In the genomic region with DNA sequence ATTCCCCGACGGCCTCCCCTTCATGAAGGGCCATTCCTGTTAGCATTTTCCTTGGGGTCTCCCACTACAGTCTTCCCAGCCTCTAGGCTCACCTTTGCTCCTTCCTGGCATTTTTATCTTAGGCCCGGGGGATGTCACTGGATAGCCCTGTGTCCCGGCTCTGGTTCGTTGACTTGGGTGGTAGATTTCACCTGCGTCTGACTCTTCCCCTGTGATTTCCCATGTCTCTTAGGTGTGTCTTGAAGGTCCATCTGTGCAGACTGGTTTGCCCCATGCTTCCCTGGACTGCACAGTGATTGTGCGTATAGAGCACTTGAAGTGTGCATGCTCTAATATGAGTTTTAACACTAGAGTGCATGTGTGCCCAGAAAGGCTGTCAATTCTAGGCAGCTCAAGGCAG, we compare ENCODE assay signal across 9 mouse cellular contexts. TPM values are rescaled to one million over a fixed set of nuclear protein-coding genes. Genes with fewer than 3 reads are reported as not detected.
DNase-seq lines count a peak whose midpoint lies in the region; ATAC-seq and TF ChIP-seq lines count a peak whose summit lies in the region.
"Had no signal": no experiment of that assay in that cellular context is flagged by ENCODE, and none has a peak within 500 bp of the region (broad histone marks: within the 10 kb centered on the region; RNA-seq: fewer than 3 reads in every experiment).

No protein-coding gene starts in this region.

- ATAC-seq in forebrain, embryonic 12.5 days (ENCODE audit: low FRiP score), result no peak
- no peak for ATAC-seq in midbrain, postnatal 0 days (ENCODE audit: low FRiP score)
- ATAC-seq in inflammation-experienced regulatory T-cells, adult 6 months, result no peak
- no peak for ATAC-seq in megakaryocyte-erythroid progenitor cell, adult 5-6 weeks (replicated peaks; ENCODE audit: low FRiP score, low TSS enrichment, poor library complexity, severe bottlenecking)

- peaks cover 14% of the 10 kb centered on the region for H3K4me1 ChIP-seq in forebrain, embryonic 12.5 days
- H3K4me1 ChIP-seq in kidney, adult 2 months (ENCODE audit: control insufficient read depth, insufficient read depth, low read length), result peaks cover 8% of the 10 kb centered on the region
- peaks cover 10% of the 10 kb centered on the region; the same call in 1 of the 2 replicates for H3K4me1 ChIP-seq in midbrain, postnatal 0 days (ENCODE audit: insufficient read depth, low read length)

- no peaks in the 10 kb centered on the region for H3K27me3 ChIP-seq in forebrain, embryonic 12.5 days
- H3K27me3 ChIP-seq in kidney, adult 2 months (replicated peaks; ENCODE audit: control insufficient read depth, insufficient read depth, low read length), result no peaks in the 10 kb centered on the region
- no peaks in the 10 kb centered on the region for H3K27me3 ChIP-seq in midbrain, postnatal 0 days (ENCODE audit: insufficient read depth, low read length)

- H3K4me2 ChIP-seq in forebrain, embryonic 12.5 days, result peak overlapping the region; percentile 87
- H3K4me2 ChIP-seq in midbrain, postnatal 0 days (ENCODE audit: low read depth, low read length, poor library complexity, severe bottlenecking), result peak overlapping the region; percentile 83

- TF ChIP-seq CTCF in kidney, adult 2 months (conservative IDR thresholded peaks at IDR 0.05; ENCODE audit: insufficient read depth, insufficient read length, low read depth, low read length), result no peak
- TF ChIP-seq CTCF in midbrain, postnatal 0 days (IDR thresholded peaks at IDR 0.05), result no peak

- peak; percentile 21 for DNase-seq in adrenal gland, adult 2 months
- no peak for DNase-seq in adrenal gland, postnatal 4 days (ENCODE audit: low spot score in 2 of 2)
- peak; percentile 24 for DNase-seq in 416B (ENCODE audit: low read depth)
- peak; percentile 19 for DNase-seq in kidney, adult 2 months
- no peak for DNase-seq in midbrain, postnatal 0 days (ENCODE audit: low spot score)

- peak overlapping the region; percentile 88 for H3K4me3 ChIP-seq in forebrain, embryonic 12.5 days (replicated peaks)
- peak overlapping the region; percentile 43 for H3K4me3 ChIP-seq in kidney, adult 2 months (ENCODE audit: insufficient read depth, low read depth, low read length)
- H3K4me3 ChIP-seq in midbrain, postnatal 0 days (ENCODE audit: low read depth, low read length), result peak overlapping the region; percentile 86

- peak overlapping the region; percentile 72 for H3K9ac ChIP-seq in forebrain, embryonic 12.5 days
- H3K9ac ChIP-seq in midbrain, postnatal 0 days (replicated peaks; ENCODE audit: low read length, poor library complexity, severe bottlenecking), result peak overlapping the region; percentile 74

- no peak for TF ChIP-seq POLR2A in kidney, adult 2 months (IDR thresholded peaks at IDR 0.05; ENCODE audit: low read depth, low read length)

- no peaks in the 10 kb centered on the region for H3K9me3 ChIP-seq in forebrain, embryonic 12.5 days
- no peaks in the 10 kb centered on the region for H3K9me3 ChIP-seq in midbrain, postnatal 0 days (ENCODE audit: low read length)

- H3K27ac ChIP-seq in forebrain, embryonic 12.5 days, result no peak overlapping the region
- H3K27ac ChIP-seq in kidney, adult 2 months (ENCODE audit: insufficient read depth, low read depth, low read length), result no peak overlapping the region
- no peak overlapping the region for H3K27ac ChIP-seq in midbrain, postnatal 0 days (ENCODE audit: low read depth, low read length)

- H3K36me3 ChIP-seq in forebrain, embryonic 12.5 days (replicated peaks), result no peaks in the 10 kb centered on the region
- no peaks in the 10 kb centered on the region for H3K36me3 ChIP-seq in kidney, adult 2 months (ENCODE audit: control insufficient read depth, insufficient read depth, low read length)
- H3K36me3 ChIP-seq in midbrain, postnatal 0 days (ENCODE audit: insufficient read depth, low read length), result no peaks in the 10 kb centered on the region

- 52% methylated on average over 7 of the region's 7 CpGs for WGBS in forebrain, embryonic 12.5 days
- WGBS in kidney, adult 2 months, result 8% methylated on average over 7 of the region's 7 CpGs
- 54% methylated on average over 7 of the region's 7 CpGs for WGBS in midbrain, postnatal 0 days

RNA-seq across cellular contexts. Expression of gene Lonp2, which starts 1.1 kb away (rescaled TPM):
- total RNA-seq in adrenal gland, adult 2 months (2021), result 100 to 1,000 TPM; 116 to 150 TPM
- polyA plus RNA-seq in adrenal gland, adult 2 months (2012; rRNA removed), result 245 and 253 TPM in 2 replicates
- total RNA-seq in adrenal gland, postnatal 4 days (2021), result 10 to 100 TPM; 82.2 to 82.3 TPM
- 70.3 and 75.0 TPM in 2 replicates for polyA plus RNA-seq in forebrain, embryonic 12.5 days (2016; fragmentation: Nextera tagmentation; extraction: Ambion mirVana)
- 82.9 and 87.1 TPM in 2 replicates for polyA plus RNA-seq in kidney, adult 2 months (2012; rRNA removed)
- 51.2 and 55.2 TPM in 2 replicates for total RNA-seq in midbrain, postnatal 0 days (2014; rRNA removed)
- 62.5 TPM in 2 replicates for polyA plus RNA-seq in midbrain, postnatal 0 days (2015; fragmentation: Nextera tagmentation; extraction: Ambion mirVana)
- 10 to 100 TPM; 68.5 to 84.9 (median 70.1) TPM for polyA plus RNA-seq in inflammation-experienced regulatory T-cells, adult 6 months (2017; shearing (Covaris generic))
- 45.0 and 53.9 TPM in 2 replicates for total RNA-seq in megakaryocyte-erythroid progenitor cell, adult 5-6 weeks (2014; fragmentation: Nextera tagmentation)
- total RNA-seq in megakaryocyte-erythroid progenitor cell, adult 5-6 weeks (2017), result 76.4 and 77.0 TPM in 2 replicates

RNA-seq across cellular contexts. Expression of gene Abcc12, which starts 44.4 kb away (rescaled TPM):
- total RNA-seq in adrenal gland, adult 2 months (2021), result not detected
- 0.03 and 0.04 TPM in 2 replicates for polyA plus RNA-seq in adrenal gland, adult 2 months (2012; rRNA removed)
- under 1 TPM; 0.17 to 0.23 TPM for total RNA-seq in adrenal gland, postnatal 4 days (2021)
- polyA plus RNA-seq in forebrain, embryonic 12.5 days (2016; fragmentation: Nextera tagmentation; extraction: Ambion mirVana), result 0.26 TPM in 1 of 2 replicates, not detected in the other
- 0.01 and 0.03 TPM in 2 replicates for polyA plus RNA-seq in kidney, adult 2 months (2012; rRNA removed)
- total RNA-seq in midbrain, postnatal 0 days (2014; rRNA removed), result 0.11 and 0.61 TPM in 2 replicates
- 0.12 and 0.18 TPM in 2 replicates for polyA plus RNA-seq in midbrain, postnatal 0 days (2015; fragmentation: Nextera tagmentation; extraction: Ambion mirVana)
- polyA plus RNA-seq in inflammation-experienced regulatory T-cells, adult 6 months (2017; shearing (Covaris generic)), result not detected
- total RNA-seq in megakaryocyte-erythroid progenitor cell, adult 5-6 weeks (2014; fragmentation: Nextera tagmentation), result not detected in 2 replicates
- total RNA-seq in megakaryocyte-erythroid progenitor cell, adult 5-6 weeks (2017), result not detected in 2 replicates
- total RNA-seq: heart, postnatal 36 days had no signal

Comparison
In these comparisons a context has a peak if more than half of its experiments do, and no peak if none do; other contexts are left out.
1. DNase-seq: peak in adrenal gland, adult 2 months (single experiment), 416B (single experiment) and kidney, adult 2 months (single experiment); none in adrenal gland, postnatal 4 days (0 of 2) and midbrain, postnatal 0 days (single experiment).
2. Peak in every context shown above with its lines, with median percentiles within 50 percentile points of each other: H3K4me3 ChIP-seq.